Mouse (Mus musculus) cerebellum, adult 11-12 months (tissue): ENCODE data around the gene Iqcf6.

Experiments used
- DNase-seq: peaks from one replicate; pipeline ENCODE4 v3.0.0; 2022

The Iqcf6 gene

GRCm38 (mm10) chr9:106659441-106659840 is 33.1 kb downstream of the Iqcf6 start:
- DNase-seq = no peak

DNA sequence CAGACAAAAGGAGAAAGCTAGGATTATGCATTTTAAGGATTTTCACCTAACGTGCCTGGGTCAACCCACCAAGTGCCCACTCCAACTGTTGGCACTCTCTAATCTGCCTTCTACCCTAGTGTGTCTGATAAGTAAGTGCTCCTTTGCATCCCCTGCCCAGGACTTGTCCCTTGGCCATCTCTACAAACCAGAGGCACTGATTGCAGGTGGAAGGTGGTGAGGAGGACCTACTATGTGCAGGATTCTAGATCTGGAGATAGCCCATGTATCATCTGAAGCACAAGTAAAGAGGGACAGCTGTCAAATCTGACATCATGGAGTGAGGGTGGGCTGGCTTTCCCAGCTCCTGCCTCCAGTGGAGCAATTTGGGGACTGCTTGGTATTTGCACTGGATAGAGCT is 33.6 kb downstream of the Iqcf6 start:
- DNase-seq = no peak

GRCm38 (mm10) chr9:106663200-106663599 is 36.8 kb downstream of the Iqcf6 start:
- no peak for DNase-seq

GRCm38 (mm10) chr9:106664433-106664832 is 38.1 kb downstream of the Iqcf6 start:
- no peak for DNase-seq

- DNase-seq = no peak
These were observed 38.5 kb downstream of the Iqcf6 start for GRCm38 (mm10) chr9:106664856-106665255.

- DNase-seq = no peak
These were observed 47.5 kb downstream of the Iqcf6 start for GRCm38 (mm10) chr9:106673860-106674259.

DNA sequence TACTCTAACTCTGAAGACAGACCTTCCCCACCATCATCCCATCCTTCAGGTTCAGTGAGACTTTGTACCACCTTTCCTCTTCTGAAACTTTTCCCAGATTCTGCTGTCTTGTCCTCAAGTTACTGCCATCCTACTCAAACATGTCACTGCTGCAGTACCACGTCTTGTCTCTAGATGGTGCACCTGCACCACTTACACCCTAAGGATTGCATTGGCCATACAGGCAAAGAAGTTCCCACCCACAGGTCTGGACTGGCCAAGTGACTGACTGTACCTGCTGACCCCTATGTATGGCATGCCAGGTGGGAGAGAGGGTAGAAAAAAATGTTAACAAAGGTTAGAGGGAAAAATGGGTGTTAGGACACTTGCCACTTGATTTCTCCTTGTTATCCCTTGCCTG is 49.1 kb downstream of the Iqcf6 start:
- DNase-seq = peak; percentile 76

DNA sequence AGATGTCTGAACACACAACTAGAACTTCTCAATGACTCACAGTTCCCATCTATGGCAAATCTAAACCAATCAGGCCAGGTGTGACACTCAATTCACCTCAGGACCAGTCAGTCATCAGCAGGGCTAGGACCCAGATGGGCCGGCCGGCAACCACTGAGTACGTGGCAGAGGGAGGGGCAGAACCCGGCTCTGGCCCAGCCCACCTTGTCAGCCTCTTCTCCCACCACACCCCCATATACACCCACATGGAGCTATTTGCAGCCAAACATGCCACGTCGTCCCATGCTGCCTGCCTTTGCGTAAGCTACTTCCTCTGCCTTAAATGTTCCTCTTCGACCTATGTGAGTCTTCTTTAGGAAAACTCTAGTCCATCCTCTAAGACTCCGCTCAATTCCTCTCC is 49.6 kb downstream of the Iqcf6 start:
- no peak for DNase-seq

DNA sequence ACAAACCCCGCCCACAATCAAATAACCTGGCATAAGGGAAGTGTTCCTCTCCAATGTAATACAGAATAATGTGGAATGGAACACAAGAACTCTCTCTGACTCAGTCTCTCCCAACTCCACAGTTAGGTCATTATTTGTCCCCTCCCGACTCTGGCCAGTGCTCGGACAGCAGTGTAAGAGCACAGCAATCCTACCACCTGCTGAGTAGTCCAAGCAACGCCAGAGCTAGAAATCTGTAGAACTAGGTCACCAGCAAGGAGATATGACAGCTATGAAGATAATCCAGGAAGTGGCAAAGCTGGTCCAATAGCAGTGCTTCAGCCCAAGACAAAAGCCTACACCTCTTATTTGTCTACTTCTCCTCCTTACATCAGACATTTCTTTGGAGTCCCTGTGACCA is 50.2 kb downstream of the Iqcf6 start:
- no peak for DNase-seq
